Mouse (Mus musculus) layer of hippocampus, postnatal 10 days (tissue): Measurements from ENCODE around the gene Prpsap1. TPM values are rescaled to one million over a fixed set of nuclear protein-coding genes. Genes with fewer than 3 reads are reported as not detected.

Experiments
- DNase-seq, 2 experiments: peaks; one replicate each; pipeline ENCODE4 v3.0.0; 2021; ENCODE audit warnings: low spot score in 2 of 2
- total RNA-seq, 2 experiments: library from RNA; stranded (reverse); gene quantifications; 2 replicates each; pipeline ENCODE4 v1.2.3; 2021

The Prpsap1 gene
- total RNA-seq, 2 experiments from 2014 or later, result 89.8 to 90.7 TPM

DNA sequence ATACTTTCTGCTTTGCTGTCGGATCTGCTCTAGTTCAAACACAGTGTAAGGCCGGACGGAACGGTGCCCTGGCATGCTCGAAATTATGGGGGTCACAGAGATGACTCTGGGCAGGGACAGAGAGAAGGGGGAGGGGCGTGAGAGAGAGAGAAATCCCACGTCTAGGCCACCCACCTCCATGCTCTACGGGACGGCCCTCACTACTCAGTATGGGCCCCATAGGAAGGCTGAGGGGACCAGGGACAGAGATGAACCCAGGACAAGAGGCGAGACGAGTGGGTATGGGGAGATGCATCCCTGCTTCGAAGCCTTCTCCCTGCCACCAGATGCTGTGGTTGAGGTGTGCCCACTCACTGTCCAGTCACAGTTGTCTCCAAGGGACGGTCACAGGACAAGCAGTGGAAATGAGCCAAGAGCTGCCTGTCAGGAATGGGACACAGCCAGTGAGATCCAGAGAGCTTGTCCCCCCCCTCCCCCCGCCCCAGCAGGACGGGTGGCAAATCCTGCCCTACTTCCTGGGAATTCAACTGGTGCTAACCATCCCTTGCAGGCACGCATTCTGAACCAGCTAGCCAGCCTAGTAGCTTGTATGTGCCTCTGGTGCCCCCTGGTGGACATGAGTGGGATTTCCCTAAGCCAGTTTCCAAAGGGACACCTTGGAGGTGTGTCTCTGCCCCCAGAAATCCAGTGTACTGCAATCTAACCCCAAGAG is 48.2 kb downstream of the Prpsap1 start:
- DNase-seq, result peak; percentile 97 to 98

GRCm38 (mm10) chr11:116443935-116444334 is 50.1 kb downstream of the Prpsap1 start:
- no peak for DNase-seq

GRCm38 (mm10) chr11:116443311-116443710 is 50.7 kb downstream of the Prpsap1 start:
- DNase-seq, result no peak

DNA sequence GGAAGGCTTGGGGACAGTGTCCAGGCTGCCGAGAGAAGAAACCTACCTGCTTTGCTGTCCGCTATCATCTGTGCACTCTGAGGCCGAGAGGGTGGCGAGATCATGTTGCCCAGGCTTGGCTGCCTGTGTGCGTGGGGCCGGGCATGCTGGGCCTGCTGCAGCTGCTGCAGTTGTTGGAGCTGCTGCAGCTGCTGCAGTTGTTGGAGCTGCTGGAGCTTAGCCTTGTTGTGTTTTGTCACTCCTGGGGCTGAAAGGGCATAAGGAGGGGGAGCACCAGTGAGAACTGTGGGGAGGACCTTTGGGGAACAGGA is 51.2 kb downstream of the Prpsap1 start:
- no peak for DNase-seq

GRCm38 (mm10) chr11:116442129-116442866 is 51.7 kb downstream of the Prpsap1 start:
- DNase-seq, result no peak

- DNase-seq, result no peak
Measured at GRCm38 (mm10) chr11:116440408-116441068, 53.5 kb downstream of the Prpsap1 start.

DNA sequence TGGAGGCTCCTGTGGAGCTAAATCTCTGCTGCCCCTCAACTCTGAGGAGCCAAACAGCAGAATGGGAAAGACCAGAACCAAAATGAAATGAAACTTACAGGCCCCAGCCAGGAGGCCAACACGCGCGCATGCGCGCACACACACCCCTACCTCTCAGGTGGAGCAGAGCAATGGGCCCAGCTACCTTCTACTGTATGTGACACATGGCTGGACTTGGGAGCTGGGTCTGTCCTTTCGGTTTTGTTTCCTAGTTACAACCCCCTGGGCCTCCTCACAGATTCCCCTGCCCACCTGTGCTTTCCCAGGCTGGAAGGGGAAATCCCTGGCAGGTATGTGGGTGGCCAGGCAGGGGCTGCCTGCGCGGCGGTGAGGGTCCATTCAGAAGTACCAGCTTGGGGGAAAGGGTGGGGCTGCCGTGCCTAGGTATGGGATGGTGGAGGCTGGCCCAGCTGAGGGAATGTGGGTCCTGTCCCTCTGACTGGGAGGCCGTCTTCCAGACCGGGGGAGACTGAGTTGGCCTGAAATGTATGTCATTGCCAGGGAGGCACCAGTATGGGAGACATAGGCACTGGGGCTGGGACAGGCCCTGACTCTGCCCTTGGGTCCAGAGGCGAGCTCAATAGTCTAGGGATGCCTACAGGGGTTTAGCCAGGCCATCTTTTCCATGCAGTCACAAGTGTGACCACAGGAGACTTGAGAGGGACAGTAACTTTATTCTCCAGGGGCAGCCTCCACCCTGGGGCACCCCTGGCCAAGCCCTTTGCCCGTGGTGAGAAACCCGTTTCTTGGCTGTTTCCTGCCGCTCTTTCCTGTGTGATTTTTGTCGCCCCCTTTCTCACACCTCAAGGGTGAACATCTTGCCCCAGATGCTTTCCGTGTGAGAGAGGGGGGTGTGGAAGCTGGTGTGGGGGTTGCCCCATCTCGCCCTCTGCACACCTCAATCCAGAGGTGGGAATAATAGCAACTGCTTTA is 54.4 kb downstream of the Prpsap1 start:
- DNase-seq, result no peak

DNA sequence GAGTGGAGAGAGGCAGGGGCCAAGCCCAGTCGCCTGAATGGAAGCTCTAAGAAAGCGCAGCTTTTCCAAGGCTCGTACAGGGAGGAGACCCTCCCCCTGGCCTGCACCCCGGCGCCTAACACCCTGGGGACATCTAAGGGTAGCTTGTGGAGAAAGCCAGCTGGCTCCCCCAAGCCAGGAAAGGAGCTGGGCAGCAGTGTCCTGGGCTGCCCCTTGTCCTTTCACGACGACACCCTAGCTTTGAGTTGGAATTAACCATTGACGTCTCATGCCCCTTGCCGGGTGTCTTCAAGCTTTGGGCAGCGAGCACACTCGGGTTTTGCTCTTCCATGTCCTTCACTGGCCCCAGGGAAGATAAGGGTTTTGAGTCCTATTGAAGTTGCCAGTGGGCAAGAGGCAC is 56.5 kb downstream of the Prpsap1 start:
- DNase-seq, result no peak

- no peak for DNase-seq
Measured at GRCm38 (mm10) chr11:116436725-116437331, 57.2 kb downstream of the Prpsap1 start.

DNA sequence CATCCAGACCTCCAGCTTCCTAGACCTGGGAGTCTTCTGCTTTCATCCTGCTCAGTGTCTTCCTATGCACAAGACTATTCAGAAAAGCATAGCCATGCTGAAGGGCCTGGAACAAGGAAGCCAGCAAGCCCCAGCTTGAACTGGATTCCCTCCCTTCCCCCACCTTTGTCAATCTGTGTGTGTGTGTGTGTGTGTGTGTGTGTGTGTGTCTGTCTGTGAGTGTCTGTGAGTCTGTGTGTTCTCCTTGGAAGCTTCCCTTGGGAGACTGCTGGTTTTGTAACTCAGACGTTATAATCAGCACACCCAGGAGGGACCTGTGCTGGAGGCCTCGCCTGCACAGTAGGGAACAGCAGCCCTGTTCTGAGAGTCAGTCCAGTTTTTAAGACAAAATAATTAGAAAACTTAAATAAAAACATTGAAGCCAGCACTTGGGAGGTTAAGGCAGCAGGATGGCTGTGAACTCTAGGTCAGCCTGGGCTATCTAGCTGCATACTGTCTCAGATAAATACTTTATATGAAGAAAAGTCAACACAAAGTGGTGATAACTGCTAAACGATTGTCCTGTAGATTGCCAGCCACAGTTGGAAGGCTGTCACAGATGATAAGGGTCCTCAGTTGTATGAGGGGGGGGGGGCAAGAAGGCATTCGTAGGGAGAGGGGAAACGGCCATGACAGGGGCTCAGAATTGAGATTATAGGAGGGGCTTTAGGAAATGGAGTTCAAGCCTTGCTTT is 57.8 kb downstream of the Prpsap1 start:
- no peak for DNase-seq

GRCm38 (mm10) chr11:116434967-116435752 is 58.8 kb downstream of the Prpsap1 start:
- no peak for DNase-seq

- peak; percentile 65 to 73 for DNase-seq
Measured at GRCm38 (mm10) chr11:116434287-116434966, 59.6 kb downstream of the Prpsap1 start.

DNA sequence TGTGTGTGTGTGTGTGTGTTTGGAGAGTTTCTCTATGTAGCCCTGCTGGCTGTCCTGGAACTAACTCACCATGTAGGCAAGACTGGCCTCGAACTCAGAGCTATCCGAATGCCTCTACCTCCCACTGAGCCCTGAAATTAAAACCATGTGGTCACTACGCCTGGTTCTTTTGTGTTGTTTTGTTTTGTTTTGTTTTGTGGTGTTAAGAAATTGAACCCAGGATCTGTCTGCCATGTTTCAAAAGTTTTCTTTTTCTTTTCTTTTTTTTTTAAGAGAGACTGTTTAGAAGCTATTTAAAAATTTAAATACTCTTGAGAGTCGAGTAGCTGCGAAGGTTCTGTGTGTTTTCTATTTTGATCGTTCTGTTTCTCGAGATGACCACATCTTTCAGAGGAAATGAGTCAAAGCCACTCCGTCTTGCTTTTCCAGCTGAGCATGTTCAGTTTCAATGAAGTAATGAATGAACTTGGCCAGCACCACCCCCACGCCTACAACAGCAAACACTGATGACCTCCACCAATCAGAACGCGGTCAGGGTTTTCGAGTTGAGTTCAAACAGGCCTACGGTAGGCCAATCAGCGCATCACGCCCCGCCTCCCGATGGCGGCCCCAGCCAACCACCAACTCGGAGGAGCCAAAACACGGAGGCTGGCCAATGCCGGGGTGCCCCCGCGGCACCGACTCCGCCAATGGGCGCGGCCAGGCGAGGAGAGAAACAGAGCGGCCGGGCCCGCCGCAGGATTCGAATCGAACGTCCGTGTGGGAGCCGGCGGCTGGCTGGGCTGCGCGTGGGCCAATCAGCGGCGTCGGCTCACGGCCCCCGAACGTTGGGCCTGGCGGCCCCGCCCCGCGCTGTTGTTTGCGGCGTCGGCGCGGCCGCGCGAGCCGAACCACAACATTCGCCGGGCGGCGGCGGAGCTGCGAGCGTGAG is 60.4 kb downstream of the Prpsap1 start, which contains the start of gene Ubald2:
Ubald2 (plus strand) TSS at position 739 of the 931 bp plus-strand sequence.
- DNase-seq, result peak; percentile 98 to 99

DNA sequence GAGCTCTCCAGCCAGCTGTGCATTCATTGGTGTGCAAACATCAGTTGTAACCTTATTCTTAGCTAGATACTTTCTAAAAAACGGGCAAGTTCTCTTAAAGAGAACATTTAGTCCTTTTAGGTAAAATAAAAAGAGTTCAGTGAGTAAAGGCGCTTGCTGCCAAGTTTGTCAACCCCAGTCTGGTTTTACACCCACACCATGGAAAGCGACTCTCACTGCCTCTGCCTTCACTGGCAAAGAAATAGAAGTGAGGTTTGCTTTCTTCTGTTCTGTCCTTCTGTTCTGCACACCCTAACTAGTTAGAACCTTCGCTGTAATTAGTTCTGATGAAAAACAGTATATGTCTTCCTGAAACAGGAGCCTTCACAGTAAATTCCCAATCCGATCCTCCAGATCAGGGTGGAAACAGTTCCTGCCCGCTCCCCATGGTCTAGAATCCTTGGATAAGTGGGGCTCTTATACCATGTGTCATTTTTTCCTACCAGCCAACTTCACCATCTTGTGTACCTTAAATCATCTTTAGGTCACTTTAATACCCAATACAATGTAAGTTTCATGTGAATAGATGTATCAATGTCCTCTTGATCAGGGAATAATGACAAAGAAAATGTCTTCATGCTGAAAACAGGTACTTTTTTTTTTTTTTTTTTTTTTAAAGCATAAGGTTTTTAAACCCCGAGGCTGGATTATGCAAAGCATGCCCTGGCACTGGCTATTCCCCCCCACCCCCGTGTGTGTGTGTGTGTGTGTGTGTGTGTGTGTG is 61.2 kb downstream of the Prpsap1 start:
- DNase-seq, result no peak

DNA sequence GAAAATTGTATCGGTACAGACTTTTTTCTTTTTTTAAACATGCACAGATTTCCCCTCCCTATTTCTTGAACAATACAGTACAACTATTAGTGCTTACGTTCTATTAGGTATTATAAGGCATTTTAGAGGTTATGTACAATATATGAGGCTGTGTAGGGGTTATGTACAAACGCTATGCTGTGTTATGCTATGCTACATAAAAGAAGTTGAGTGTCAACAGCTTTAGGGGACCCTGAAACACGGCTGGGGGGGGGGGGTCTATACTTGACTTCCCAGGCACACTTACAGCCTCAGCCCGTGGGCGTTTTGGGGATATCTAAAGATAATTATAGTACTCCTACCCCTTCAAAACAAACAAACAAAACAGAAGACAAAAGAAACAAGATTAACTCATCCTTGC is 61.9 kb downstream of the Prpsap1 start:
- no peak for DNase-seq

GRCm38 (mm10) chr11:116431428-116432077 is 62.4 kb downstream of the Prpsap1 start:
- DNase-seq, result no peak
